19 mouse cellular contexts compared by ENCODE assay signal in the genomic region with DNA sequence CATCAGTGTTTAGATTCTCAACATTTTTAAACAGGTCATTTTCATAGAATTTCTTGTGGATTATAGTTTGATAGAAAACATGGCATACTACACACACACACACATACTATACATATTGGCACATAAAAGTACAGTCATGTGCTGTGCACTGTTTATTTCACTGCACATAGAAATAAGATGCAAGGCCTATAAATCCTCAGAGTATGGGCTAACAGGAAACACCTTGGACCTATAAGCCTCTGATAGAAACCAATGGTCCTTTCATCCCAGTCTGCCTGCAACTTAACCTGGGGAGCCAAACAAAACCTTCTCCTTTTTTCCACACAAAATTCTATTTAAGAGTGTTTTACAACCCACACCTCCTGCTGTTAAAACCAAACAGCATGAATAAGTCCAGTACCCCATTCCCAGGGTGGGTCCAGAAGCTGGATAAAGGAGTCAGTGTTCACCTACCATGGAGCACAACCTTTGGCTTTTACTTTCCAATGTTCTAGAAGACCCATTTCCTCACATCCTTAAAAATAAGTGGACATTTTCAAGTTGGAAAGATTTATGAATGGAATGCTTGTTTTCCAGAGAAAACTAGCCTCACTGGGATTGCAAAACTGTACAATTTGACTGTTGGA.
"Had no signal": no experiment of that assay in that cellular context is flagged by ENCODE, and none has a peak within 500 bp of the region (broad histone marks: within the 10 kb centered on the region; RNA-seq: fewer than 3 reads in every experiment).

No protein-coding gene starts in this region.

- H3K27ac ChIP-seq: lung, embryonic 15.5 days; midbrain, embryonic 10.5 days; midbrain, embryonic 12.5 days; neural tube, embryonic 13.5 days; neural tube, embryonic 15.5 days had no signal

- DNase-seq: lung, adult 2 months; lung, postnatal 4 days; midbrain, embryonic 14.5 days; retina, postnatal 1 day; right cerebral cortex, adult 18-20 months; right cerebral cortex, postnatal 25 days; right cerebral cortex, postnatal 4 days; spleen, adult 18-20 months; thymus, adult 18-20 months; thymus, postnatal 14 days; thymus, postnatal 36 days had no signal

- H3K27me3 ChIP-seq: lung, embryonic 15.5 days; midbrain, embryonic 12.5 days; neural tube, embryonic 13.5 days; neural tube, embryonic 15.5 days had no signal

- H3K4me2 ChIP-seq: lung, embryonic 15.5 days; midbrain, embryonic 12.5 days; neural tube, embryonic 13.5 days; neural tube, embryonic 15.5 days had no signal

- H3K9ac ChIP-seq: lung, embryonic 15.5 days; midbrain, embryonic 12.5 days; neural tube, embryonic 13.5 days; neural tube, embryonic 15.5 days had no signal

- H3K9me3 ChIP-seq: lung, embryonic 15.5 days; midbrain, embryonic 10.5 days; midbrain, embryonic 12.5 days; neural tube, embryonic 13.5 days; neural tube, embryonic 15.5 days had no signal

- ATAC-seq: lung, postnatal 0 days; midbrain, embryonic 16.5 days had no signal

- H3K36me3 ChIP-seq: lung, embryonic 15.5 days; midbrain, embryonic 10.5 days; midbrain, embryonic 12.5 days had no signal

- H3K4me1 ChIP-seq: lung, embryonic 15.5 days; midbrain, embryonic 10.5 days; midbrain, embryonic 12.5 days; neural tube, embryonic 13.5 days; neural tube, embryonic 15.5 days had no signal

- H3K4me3 ChIP-seq: lung, embryonic 15.5 days; midbrain, embryonic 10.5 days; midbrain, embryonic 12.5 days; myocyte; neural tube, embryonic 13.5 days; neural tube, embryonic 15.5 days had no signal
